Mouse (Mus musculus) liver, adult 2 months (tissue): Measurements from ENCODE around the gene Slc41a3.

Source experiments
- CTCF ChIP-seq: fragments of 200-500 bp; IDR thresholded peaks from 2 replicates; pipeline ENCODE4 v1.5.1; 2011; ENCODE audit warnings: low read depth, low read length, control low read depth
- POLR2A ChIP-seq: fragments of 200-500 bp; IDR thresholded peaks from 2 replicates; pipeline ENCODE4 v1.6.1; 2011; ENCODE audit warnings: low read length, control low read depth; ENCODE audit not compliant: insufficient read depth; ENCODE audit errors: extremely low read depth

DNA sequence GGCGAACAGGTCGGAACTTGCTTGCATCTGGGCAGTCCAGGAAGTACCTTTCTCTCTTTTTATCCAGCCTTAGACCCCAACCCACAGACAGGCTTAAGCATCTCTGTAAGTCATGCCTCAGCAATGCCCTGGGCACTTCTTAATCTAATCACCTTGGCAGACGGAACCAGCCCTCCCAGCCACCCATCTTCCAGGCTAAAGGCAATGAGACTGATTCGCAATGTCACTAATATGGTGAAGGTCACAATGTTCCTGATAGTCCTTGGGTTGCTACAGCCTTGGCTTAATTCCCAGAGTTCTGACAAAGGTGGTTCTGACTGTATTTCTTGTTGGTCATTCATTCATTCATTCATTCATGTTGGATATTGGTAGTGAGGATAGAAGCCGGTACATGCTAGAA is 5.7 kb downstream of the Slc41a3 start:
- no peak for TF ChIP-seq CTCF
- no peak for TF ChIP-seq POLR2A
